Mouse (Mus musculus) olfactory bulb, adult 2 months (tissue): ENCODE data around the gene Cgas.

Source experiments
- CTCF ChIP-seq: fragments of 200-500 bp; IDR thresholded peaks from 2 replicates; pipeline ENCODE4 v1.5.1; 2012; ENCODE audit warnings: low read depth, mild to moderate bottlenecking, low read length, moderate library complexity; ENCODE audit not compliant: insufficient read depth
- POLR2A ChIP-seq: fragments of 200-500 bp; IDR thresholded peaks from 2 replicates; pipeline ENCODE4 v1.6.1; 2012; ENCODE audit warnings: mild to moderate bottlenecking, low read depth, low read length, moderate library complexity; ENCODE audit not compliant: insufficient read depth

GRCm38 (mm10) chr9:78447973-78448873, 5.2 kb upstream of the Cgas start, which contains the start of the genes Mto1 and Gm17324:
- TF ChIP-seq CTCF (no peak), POLR2A (peak; percentile 60)
